Mouse (Mus musculus) layer of hippocampus, adult 2 months (tissue): ENCODE measurements at regions not wholly inside any gene's neighbourhood (a gene's known extent, or its start where the extent isn't known, plus 50 kb on each side); places are given as distances from the start of the nearest gene placed in this dataset.
"Not testable (repeated sequence)": the region's sequence is repeated elsewhere in the genome, so short reads cannot be mapped to it uniquely, and the experiment has no call there.

Experiments used
- DNase-seq, 2 experiments: peaks; one replicate each; pipeline ENCODE4 v3.0.0; 2022; ENCODE audit warnings: low spot score in 2 of 2
- H3K27ac ChIP-seq: fragments of 200-600 bp; 2 replicates; pipeline ENCODE4 v1.8.1; 2022
- H3K4me3 ChIP-seq: fragments of 200-600 bp; 2 replicates; pipeline ENCODE4 v1.8.1; 2022; ENCODE audit warnings: mild to moderate bottlenecking
- CTCF ChIP-seq: fragments of 200-600 bp; conservative IDR thresholded peaks from 2 replicates; pipeline ENCODE4 v1.8.1; 2022; ENCODE audit warnings: antibody characterized with exemption, mild to moderate bottlenecking, moderate library complexity

- H3K4me3 ChIP-seq: no peak overlapping the region
- no peak for TF ChIP-seq CTCF
- peak; percentile 12 to 53 for DNase-seq
- H3K27ac ChIP-seq: peak overlapping the region; percentile 15; the same call in 1 of the 2 replicates
Measured at GRCm38 (mm10) chr8:102017776-102018175, 767.7 kb downstream of the Cdh11 start.

GRCm38 (mm10) chr8:102000326-102001016 is 785.0 kb downstream of the Cdh11 start:
- no peak overlapping the region for H3K4me3 ChIP-seq
- no peak for TF ChIP-seq CTCF
- peak overlapping the region; percentile 72 for H3K27ac ChIP-seq
- DNase-seq: peak; percentile 10 to 61

- DNase-seq, H3K4me3 ChIP-seq, H3K27ac ChIP-seq: not testable (repeated sequence)
Measured at GRCm38 (mm10) chr8:101996761-101997160, 788.7 kb downstream of the Cdh11 start.

- DNase-seq: no peak
- no peak for TF ChIP-seq CTCF
- no peak overlapping the region for H3K4me3 ChIP-seq
Measured at GRCm38 (mm10) chr8:101956832-101957231, 828.6 kb downstream of the Cdh11 start.

GRCm38 (mm10) chr8:101950599-101950998 is 834.8 kb downstream of the Cdh11 start:
- Histone ChIP-seq H3K4me3 (no peak overlapping the region), H3K27ac (no peak overlapping the region)
- no peak for DNase-seq
- no peak for TF ChIP-seq CTCF

More at GRCm38 (mm10) chr8:101956832-101957231, 828.6 kb downstream of the Cdh11 start:
- H3K27ac ChIP-seq: no peak overlapping the region

- Histone ChIP-seq H3K4me3 (no peak overlapping the region), H3K27ac (no peak overlapping the region)
- no peak for TF ChIP-seq CTCF
- DNase-seq: no peak
Measured at GRCm38 (mm10) chr8:101937859-101938258, 847.6 kb downstream of the Cdh11 start.

- peak in 1 of 2 experiments; percentile 12 for DNase-seq
- no peak overlapping the region for H3K4me3 ChIP-seq
- H3K27ac ChIP-seq: no peak overlapping the region
- no peak for TF ChIP-seq CTCF
Measured at GRCm38 (mm10) chr8:101913665-101914064, 871.8 kb downstream of the Cdh11 start.
